Mouse (Mus musculus) hindbrain, embryonic 11.5 days (tissue): ENCODE measurements at regions not wholly inside any gene's neighbourhood (a gene's known extent, or its start where the extent isn't known, plus 50 kb on each side); places are given as distances from the start of the nearest gene placed in this dataset.

Experiments used
- ATAC-seq: fragments of 200-750 bp; cut with Nextera tagmentation; 2 replicates; pipeline ENCODE4 v1.8.0; 2017; ENCODE audit warnings: mild to moderate bottlenecking, moderate TSS enrichment, moderate library complexity; ENCODE audit not compliant: low FRiP score
- DNase-seq: peaks from one replicate; pipeline ENCODE4 v3.0.0-alpha.2; 2015; ENCODE audit warnings: low spot score
- H3K27ac ChIP-seq: fragments of 300-500 bp; sonication (generic); 2 replicates; pipeline ENCODE4 v1.5.1; 2014; ENCODE audit warnings: mild to moderate bottlenecking, low read depth, low read length
- H3K27me3 ChIP-seq: fragments of 300-500 bp; sonication (generic); 2 replicates; pipeline ENCODE4 v1.6.1; 2014; ENCODE audit warnings: mild to moderate bottlenecking, low read length, moderate library complexity, mixed read lengths; ENCODE audit not compliant: control insufficient read depth, insufficient read depth
- H3K36me3 ChIP-seq: fragments of 300-500 bp; sonication (generic); 2 replicates; pipeline ENCODE4 v1.6.1; 2014; ENCODE audit warnings: mild to moderate bottlenecking, low read length, moderate library complexity, mixed read lengths; ENCODE audit not compliant: control insufficient read depth, insufficient read depth
- H3K4me1 ChIP-seq: fragments of 300-500 bp; sonication (generic); replicated peaks from 2 replicates; pipeline ENCODE4 v1.6.1; 2014; ENCODE audit warnings: low read length, mixed read lengths; ENCODE audit not compliant: control insufficient read depth, insufficient read depth
- H3K4me2 ChIP-seq: fragments of 300-500 bp; sonication (generic); replicated peaks from 2 replicates; pipeline ENCODE4 v1.6.1; 2014; ENCODE audit warnings: mild to moderate bottlenecking, low read depth, low read length
- H3K4me3 ChIP-seq: fragments of 300-500 bp; sonication (generic); 2 replicates; pipeline ENCODE4 v1.5.1; 2014; ENCODE audit warnings: low read depth, low read length
- H3K9ac ChIP-seq: fragments of 300-500 bp; sonication (generic); 2 replicates; pipeline ENCODE4 v1.6.1; 2014; ENCODE audit warnings: low read depth, low read length
- H3K9me3 ChIP-seq: fragments of 300-500 bp; sonication (generic); 2 replicates; pipeline ENCODE4 v1.6.1; 2016; ENCODE audit warnings: low read length; ENCODE audit not compliant: control insufficient read depth
- WGBS: fragments of 180-500 bp; shearing (Covaris S2); extraction: QIAGEN DNeasy Blood & Tissue Kit; methylation state at CpG from one replicate; pipeline ENCODE4 v1.1.7; 2014; 5-methylcytosine and 5-hydroxymethylcytosine counted together

DNA sequence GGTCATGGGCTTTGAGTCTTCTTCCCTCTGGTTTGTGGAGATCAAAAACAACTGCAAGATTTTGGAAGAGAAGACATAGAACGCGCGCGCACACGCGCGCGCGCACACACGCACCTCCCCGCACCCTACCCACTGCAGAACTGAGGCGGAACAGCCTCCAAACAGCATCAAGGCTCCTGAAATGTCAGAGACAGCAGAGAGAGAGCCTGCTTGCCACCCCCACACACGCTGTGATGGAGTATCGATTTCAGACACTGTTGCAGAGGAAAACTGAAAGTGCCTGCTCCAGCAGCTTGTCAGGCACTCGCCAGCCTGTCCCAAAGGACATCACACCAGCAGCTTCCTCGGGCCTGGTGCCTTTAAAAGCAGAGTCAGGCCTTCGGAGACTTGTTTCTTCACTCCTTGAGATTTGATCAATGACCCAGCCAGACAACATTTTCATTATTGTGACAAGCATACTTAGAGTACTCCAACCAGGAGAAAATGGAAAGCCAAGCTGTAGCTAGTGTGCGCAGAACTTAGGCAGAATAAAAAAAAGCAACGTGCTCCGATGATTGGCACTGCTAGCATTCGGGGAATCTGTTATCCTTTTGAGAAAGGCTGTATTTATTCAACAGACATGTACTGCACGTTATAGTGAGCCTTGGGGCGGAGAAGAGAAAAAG, 342.9 kb upstream of the Rgma start:
- 71% methylated on average over 23 of the region's 23 CpGs for WGBS
- ATAC-seq (no peak), DNase-seq (peak; percentile 27)
- H3K4me3 ChIP-seq = no peak overlapping the region
- no peak overlapping the region for H3K4me2 ChIP-seq
- H3K4me1 ChIP-seq = no peaks in the 10 kb centered on the region
- no peaks in the 10 kb centered on the region for H3K27me3 ChIP-seq
- H3K27ac ChIP-seq = no peak overlapping the region
- no peaks in the 10 kb centered on the region for H3K9me3 ChIP-seq
- H3K36me3 ChIP-seq = no peaks in the 10 kb centered on the region
- H3K9ac ChIP-seq = no peak overlapping the region

DNA sequence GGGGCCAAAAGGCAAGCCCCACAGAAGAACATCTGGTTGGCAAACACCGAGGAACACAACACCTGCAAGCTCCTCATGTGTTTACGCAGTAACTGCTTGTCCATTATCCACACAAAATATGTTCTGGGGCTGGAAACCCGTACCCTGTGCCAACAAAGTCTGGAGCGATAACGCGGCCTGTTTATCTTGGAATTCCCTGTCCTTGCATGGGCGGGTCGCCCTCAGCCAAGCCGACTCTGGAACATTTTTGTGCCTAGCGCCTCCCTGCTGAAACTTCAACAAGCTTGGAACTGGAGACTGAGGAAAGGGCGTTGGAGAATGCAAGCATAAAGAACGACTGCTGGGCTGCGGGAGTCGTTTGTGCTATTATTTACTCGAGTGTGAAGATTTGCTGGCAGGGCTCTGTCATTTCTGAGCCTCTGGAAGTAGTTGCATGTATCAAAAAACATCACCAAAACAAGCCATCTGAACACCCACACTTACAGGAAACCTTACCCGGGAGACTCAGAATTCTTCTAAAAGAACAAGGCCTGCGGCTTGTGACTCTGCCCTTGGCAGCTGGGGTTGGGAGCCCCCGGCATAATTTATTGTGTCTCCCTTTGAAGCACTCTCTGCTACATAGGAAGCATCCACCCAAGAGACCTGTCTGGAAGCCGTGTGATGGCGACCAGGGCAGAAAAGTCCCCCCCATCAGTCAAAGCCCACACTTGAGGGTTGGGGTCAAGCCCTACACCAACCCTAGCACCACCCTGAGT, 338.3 kb upstream of the Rgma start:
- ATAC-seq (no peak), DNase-seq (no peak)
- Histone ChIP-seq H3K27ac (no peak overlapping the region), H3K4me2 (no peak overlapping the region), H3K9me3 (no peaks in the 10 kb centered on the region), H3K9ac (no peak overlapping the region), H3K36me3 (no peaks in the 10 kb centered on the region), H3K4me1 (no peaks in the 10 kb centered on the region), H3K27me3 (no peaks in the 10 kb centered on the region), H3K4me3 (no peak overlapping the region)
- WGBS = 73% methylated on average over 20 of the region's 20 CpGs

DNA sequence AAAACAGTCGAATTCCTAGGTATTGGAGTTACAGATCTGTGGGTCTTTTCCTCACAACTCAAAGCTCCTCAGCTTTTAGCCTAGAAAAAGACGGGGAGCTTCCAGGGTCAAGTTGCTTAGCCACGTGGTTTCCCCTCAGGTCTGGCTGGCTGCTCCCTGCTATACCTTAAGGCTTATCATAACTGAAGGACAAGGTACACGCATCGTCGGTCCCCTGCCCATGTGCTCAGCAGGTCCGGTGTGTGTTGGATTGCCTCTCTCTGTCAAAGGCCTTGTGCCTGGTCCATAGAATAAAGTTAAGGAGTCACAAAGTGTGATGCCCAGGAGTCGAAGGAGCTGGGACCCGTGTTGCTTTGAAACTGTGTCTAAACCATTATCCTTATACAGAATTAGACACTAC, 337.7 kb upstream of the Rgma start:
- ATAC-seq = no peak
- DNase-seq = no peak
- 92% methylated on average over 9 of the region's 9 CpGs for WGBS

DNA sequence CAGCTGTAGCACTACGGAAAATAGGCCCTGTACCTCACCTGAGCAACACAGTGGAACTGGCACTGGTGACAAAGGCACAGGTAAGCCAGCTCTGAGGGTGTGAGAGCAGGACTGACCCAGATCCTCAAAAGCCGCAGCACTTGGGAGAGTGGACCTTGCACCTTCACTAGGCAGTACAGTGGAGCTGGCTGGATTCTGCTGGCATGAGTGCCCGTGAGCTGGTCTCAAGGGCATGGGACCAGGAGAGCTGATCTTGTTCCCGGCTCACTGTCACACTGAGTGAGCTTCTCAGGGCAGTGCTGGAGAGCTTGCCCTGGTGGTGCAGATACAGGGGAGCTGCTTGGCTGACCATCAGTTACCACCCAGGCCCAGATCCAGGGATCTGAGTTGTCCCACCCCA, 335.4 kb upstream of the Rgma start:
- Histone ChIP-seq H3K27ac (no peak overlapping the region), H3K27me3 (no peaks in the 10 kb centered on the region)
- WGBS = 93% methylated on average over 4 of the region's 4 CpGs

More for the DNA sequence above, 337.7 kb upstream of the Rgma start:
- no peak overlapping the region for H3K4me2 ChIP-seq
- no peaks in the 10 kb centered on the region for H3K36me3 ChIP-seq
- no peak overlapping the region for H3K27ac ChIP-seq
- H3K9ac ChIP-seq = no peak overlapping the region
- H3K27me3 ChIP-seq = no peaks in the 10 kb centered on the region
- no peak overlapping the region for H3K4me3 ChIP-seq
- H3K9me3 ChIP-seq = no peaks in the 10 kb centered on the region
- H3K4me1 ChIP-seq = no peaks in the 10 kb centered on the region

DNA sequence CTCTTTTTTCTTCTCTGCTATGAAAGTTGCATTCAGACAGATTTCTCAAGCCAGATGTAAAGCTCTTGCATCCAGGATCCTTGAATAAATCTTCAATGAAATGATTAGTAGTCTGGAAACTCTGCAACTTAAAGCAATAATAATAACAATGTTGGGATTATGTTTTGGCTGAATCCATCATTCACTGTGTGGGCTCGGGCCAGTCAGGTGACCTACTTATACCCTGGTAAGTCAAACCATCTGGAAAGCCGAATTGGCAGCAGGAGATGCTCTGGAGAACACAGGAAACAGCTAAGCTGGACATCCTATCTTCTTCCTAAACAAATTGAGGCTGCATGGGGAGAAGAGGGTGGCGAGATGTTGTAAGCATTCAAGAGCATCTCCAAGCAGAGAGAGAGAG, 331.0 kb upstream of the Rgma start:
- DNase-seq = no peak
- WGBS = 69% methylated on average over 3 of the region's 3 CpGs
- H3K4me1 ChIP-seq = no peaks in the 10 kb centered on the region
- H3K36me3 ChIP-seq = no peaks in the 10 kb centered on the region
- H3K27me3 ChIP-seq = no peaks in the 10 kb centered on the region
- H3K9ac ChIP-seq = no peak overlapping the region
- ATAC-seq = no peak
- H3K27ac ChIP-seq = no peak overlapping the region
- no peak overlapping the region for H3K4me3 ChIP-seq
- H3K4me2 ChIP-seq = no peak overlapping the region
- H3K9me3 ChIP-seq = no peaks in the 10 kb centered on the region

More for the DNA sequence above, 335.4 kb upstream of the Rgma start:
- no peak overlapping the region for H3K4me2 ChIP-seq
- no peaks in the 10 kb centered on the region for H3K9me3 ChIP-seq
- DNase-seq (no peak), ATAC-seq (no peak)
- no peak overlapping the region for H3K9ac ChIP-seq
- H3K4me3 ChIP-seq = no peak overlapping the region
- no peaks in the 10 kb centered on the region for H3K4me1 ChIP-seq
- H3K36me3 ChIP-seq = no peaks in the 10 kb centered on the region

DNA sequence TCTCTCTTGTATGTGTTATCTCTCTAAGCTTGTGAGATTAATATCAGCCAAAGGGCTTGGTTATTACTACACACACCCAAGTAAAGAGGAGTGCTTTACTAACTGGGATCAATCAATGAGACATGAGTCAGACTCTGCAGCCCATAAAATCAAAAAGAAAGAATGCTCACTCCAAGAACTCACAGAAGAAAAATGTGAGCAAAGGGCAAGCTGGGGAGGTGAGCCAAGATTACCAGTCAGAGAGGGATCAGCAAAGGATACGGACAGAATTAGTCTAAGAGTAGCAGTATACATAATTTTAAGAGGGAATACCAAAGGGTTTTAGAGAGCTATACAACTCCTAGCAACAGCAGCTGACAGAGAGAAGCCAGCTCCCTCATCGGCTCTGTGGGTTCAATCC, 319.4 kb upstream of the Rgma start:
- no peaks in the 10 kb centered on the region for H3K4me1 ChIP-seq
- H3K27me3 ChIP-seq = no peaks in the 10 kb centered on the region
- no peaks in the 10 kb centered on the region for H3K9me3 ChIP-seq
- no peak overlapping the region for H3K4me2 ChIP-seq
- no peak overlapping the region for H3K4me3 ChIP-seq
- H3K27ac ChIP-seq = no peak overlapping the region
- 88% methylated on average over 2 of the region's 2 CpGs for WGBS
- H3K36me3 ChIP-seq = no peaks in the 10 kb centered on the region
- ATAC-seq (no peak), DNase-seq (no peak)
- no peak overlapping the region for H3K9ac ChIP-seq

DNA sequence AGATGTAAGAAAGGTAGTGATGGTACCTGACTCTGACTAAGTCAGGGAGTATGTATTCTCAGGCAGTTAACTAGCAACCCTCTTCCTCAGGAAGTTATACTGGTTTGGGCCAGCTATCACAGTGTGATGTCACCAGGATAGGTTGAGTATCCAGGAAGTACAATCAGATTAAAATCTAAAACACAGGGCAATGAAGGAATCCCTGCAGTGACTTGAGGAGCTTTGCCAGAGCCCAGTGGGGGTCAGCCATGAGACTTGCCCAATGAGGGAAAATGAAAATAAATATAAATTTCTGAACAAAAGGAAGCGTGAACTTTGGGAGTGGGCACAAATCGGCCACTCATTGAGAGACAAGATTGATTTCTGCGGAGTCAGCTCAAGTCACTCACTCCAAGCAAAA, 311.8 kb upstream of the Rgma start:
- no peak overlapping the region for H3K4me3 ChIP-seq
- no peak for ATAC-seq
- H3K36me3 ChIP-seq = no peaks in the 10 kb centered on the region
- no peak overlapping the region for H3K9ac ChIP-seq
- DNase-seq = no peak
- H3K27ac ChIP-seq = no peak overlapping the region
- no peaks in the 10 kb centered on the region for H3K9me3 ChIP-seq
- H3K27me3 ChIP-seq = no peaks in the 10 kb centered on the region
- no peak overlapping the region for H3K4me2 ChIP-seq
- H3K4me1 ChIP-seq = no peaks in the 10 kb centered on the region
- WGBS = 84% methylated on average over 3 of the region's 3 CpGs

DNA sequence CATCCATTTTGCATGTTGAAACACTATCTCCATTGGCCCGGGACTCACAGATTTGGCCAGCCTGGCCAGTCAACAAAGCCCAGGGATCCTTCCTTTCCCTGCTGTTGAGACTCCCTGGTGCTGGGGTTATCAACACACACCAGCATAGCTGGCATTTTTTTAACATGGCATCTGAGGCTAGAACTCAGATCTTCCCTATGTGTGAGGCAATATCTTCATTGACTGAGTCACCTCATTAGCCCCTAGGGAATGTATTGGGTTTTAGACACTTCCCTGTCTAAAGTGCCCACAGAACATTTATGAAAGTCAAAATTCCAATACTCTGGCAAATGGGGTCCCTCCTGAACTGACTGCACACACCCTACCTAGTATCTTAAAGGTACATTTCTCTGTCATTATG, 306.8 kb upstream of the Rgma start:
- Histone ChIP-seq H3K4me1 (no peaks in the 10 kb centered on the region), H3K36me3 (no peaks in the 10 kb centered on the region), H3K9ac (no peak overlapping the region), H3K4me3 (no peak overlapping the region), H3K4me2 (no peak overlapping the region), H3K27me3 (no peaks in the 10 kb centered on the region), H3K27ac (no peak overlapping the region), H3K9me3 (no peaks in the 10 kb centered on the region)
- 100% methylated on average over 1 of the region's 1 CpGs for WGBS
- ATAC-seq = no peak
- DNase-seq = no peak

DNA sequence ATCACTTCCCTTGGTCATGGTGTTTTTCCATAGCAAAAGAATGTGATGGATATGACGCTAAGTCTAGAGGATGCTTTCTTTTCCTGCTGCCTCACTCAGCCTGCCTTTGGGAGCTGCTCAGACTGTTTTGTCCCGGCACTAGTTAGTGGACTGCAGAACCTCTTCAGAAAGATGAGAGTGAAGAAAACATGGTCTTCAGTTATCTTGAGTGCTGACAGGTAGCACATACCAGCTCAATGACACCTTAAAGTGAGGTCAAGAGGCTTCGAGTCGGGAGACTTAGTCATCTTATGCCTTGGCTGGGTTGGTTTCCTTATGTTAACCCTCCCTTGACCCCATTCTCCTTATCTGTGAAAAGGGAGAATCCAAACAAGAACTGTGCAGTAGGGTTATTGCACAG, 306.0 kb upstream of the Rgma start:
- no peak for ATAC-seq
- no peak overlapping the region for H3K4me2 ChIP-seq

More for the DNA sequence above, 306.0 kb upstream of the Rgma start:
- Histone ChIP-seq H3K27me3 (no peaks in the 10 kb centered on the region), H3K9me3 (no peaks in the 10 kb centered on the region), H3K9ac (no peak overlapping the region), H3K4me3 (no peak overlapping the region), H3K27ac (no peak overlapping the region), H3K36me3 (no peaks in the 10 kb centered on the region), H3K4me1 (no peaks in the 10 kb centered on the region)
- 84% methylated on average over 4 of the region's 4 CpGs for WGBS
- no peak for DNase-seq
